Mouse (Mus musculus): ENCODE measurements at regions not wholly inside any gene's neighbourhood (a gene's known extent, or its start where the extent isn't known, plus 50 kb on each side); places are given as distances from the start of the nearest gene placed in this dataset.
A peak's percentile ranks its signal among the peaks of the same experiment; 100 is the strongest.

DNA sequence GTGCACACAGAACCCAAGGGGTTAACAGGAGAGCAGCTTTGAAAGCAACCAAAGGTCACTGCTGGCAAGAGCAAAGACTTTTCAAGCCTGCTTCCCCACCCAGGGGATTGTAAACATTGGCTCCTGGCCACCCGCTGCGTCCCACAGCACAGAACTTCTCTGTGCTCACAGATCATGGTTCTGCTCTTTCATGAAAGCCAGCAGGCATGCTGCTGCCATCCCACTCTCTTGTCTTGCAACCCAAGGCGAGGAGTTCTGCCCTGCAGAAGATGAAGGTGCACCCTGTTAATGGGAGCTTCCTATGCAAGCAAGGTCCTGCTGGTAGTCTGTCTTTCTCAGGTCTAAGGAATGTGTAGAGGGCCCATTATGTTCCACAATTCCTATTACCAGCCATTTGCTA is 95.8 kb downstream of the AU018091 start:
- peak; percentile 25 for DNase-seq
